Mouse (Mus musculus) v-Abl transformed pro-B cells (cell line): ENCODE data around the gene Pnpt1.

Experiments used
- in situ Hi-C, 2 experiments: fragments of 400-800 bp; cut with MboI; formaldehyde crosslinking; loops; one replicate each; pipeline ENCODE4 v1.15.1; 2025; ENCODE audit not compliant: unreplicated experiment in 2 of 2

The Pnpt1 gene

DNA sequence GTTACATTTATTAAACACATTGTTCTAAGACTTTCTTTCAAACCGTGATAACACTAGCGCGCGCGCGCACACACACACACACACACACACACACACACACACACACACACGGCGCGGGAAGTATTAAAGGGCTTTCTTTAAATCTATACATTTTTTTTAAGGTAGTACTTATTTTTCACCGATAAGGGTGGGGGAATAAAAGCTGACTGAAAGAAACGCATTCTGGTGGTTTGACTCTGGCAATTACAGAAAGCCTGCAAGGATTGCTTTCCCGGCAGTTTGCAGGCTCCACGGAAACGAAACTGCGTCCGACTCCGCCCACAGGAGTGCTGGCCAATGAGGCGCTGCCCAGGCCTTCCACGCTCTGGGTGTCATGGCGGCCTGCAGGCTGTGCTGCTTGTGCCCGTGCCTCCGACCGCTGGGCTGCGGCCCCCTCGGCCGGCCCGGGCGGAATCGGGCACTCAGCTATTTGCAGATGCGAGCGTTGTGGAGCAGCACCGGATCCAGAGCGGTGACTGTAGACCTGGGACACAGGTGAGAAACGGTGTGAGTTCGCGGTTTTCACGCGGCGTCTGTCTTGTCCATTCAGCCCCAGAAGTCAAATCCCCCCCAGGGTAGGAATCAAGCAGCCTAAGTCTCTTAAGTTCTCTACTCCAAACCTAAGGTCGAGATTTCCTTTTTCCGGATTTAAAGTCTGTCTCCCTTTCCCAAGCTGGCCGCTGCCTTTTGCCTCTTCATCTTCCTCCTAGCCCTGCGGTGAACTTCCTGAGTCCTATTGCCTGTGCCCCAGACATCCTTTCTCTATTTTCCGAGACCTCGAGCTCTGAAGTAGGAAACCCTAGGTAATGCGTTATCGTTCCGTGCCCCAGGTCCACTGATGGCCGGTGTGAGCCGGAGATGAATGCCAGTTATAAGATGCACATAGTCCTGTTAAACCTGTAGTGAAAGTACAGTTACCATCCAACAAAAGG lies at the start of gene Pnpt1:
Gene Pnpt1 (plus strand): TSS at position 360 of the 971 bp plus-strand sequence.
- in situ Hi-C loops: no loop called here

DNA sequence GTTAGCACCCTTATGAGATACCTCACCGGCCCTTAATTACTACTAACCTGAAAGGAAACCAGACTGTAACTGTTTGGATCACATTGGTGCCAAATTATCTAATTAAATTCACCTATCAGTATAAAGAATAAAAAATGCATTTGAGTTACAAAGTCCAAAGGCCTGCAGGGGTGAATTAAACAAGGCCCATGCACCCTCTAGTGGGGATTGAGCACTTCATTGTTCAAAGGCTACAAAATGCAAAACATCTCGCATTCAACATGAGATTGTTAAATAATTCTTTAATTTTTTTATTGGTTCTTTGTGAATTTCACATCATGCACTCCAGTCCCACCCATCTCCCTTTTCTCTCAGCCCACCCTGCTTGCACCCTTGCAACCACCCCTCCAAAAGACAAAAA lies 38.1 kb upstream of the Pnpt1 start:
- in situ Hi-C loops: no loop called here

- in situ Hi-C loops: no loop called here
Measured at GRCm38 (mm10) chr11:29098926-29099325, 31.6 kb upstream of the Pnpt1 start.

DNA sequence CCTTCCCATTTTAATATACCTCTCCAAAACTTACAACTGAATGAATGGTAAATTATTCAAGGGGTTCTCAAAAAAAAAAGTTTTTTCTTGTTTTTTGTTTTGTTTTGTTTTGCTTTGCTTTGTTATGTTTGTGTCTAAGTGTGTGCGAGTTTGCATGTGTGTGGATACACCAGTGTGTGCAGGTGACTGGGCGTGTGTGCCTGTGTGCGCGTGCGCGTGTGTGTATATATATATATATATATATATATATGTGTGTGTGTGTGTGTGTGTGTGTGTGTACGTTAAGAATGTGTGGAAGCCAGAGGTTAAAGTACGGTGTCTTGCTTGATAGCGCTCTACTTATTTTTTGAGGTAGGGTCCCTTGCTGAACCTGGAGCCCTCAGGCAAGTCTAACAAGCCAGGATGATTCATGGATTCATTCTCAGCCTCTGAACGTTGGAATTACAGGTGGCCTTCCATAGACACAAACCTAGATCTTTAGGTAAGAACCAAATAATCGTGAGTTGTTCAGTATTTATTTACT lies 621 bp upstream of the Pnpt1 start:
- in situ Hi-C loops: no loop called here

DNA sequence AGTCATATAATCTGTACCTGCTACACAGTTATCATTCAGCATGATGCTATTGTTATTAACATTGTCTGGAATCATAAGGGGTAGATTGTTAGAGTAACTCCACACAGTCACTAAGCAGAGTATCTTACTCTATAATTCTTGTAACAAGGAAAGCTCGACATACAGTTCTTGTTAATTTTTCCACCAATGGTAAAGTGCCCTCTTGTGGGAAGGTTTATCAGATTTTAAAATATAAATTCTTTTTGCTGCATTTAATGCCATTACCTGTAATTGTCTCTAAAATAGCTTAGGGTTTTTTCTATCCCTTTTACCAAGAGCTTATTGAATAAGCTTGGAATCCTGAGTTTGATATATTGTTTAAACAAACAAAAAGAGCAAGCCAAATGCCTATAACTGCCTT lies 10.1 kb downstream of the Pnpt1 start:
- in situ Hi-C loops: no loop called here

DNA sequence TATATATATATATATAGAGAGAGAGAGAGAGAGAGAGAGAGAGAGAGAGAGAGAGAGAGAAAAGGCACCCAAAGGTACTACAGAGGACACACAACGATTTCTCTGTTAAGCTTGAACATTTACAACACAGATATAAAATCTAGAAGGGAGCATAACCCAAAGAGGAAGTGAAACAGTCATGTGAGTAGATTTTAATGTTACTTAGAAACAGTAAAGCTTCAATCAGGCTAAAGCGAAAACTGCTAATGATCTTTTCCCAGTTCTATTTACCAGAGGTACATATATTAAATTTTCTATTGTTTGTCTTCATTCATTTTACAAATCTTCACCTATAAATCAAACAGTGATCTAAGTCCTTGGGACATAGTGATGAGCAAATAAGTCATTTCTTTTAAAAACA lies 18.4 kb downstream of the Pnpt1 start:
- in situ Hi-C loops: no loop called here

DNA sequence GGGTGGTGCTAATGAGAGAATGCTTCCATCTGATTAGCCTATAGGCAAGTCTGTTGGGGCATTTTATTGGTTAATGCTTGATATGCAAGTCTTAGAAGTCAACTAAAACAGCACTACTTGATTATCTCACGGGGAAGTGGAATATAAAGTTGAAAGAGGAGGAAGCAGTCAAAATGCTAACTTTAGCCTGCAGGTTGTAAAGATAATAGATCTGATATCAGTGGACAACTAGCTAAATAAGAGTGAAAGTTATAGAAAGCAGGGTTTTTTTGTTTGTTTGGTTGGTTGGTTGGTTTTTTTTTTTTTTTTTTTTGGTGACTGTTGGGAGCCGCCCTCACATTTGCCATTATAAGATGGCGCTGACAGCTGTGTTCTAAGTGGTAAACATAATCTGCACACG lies 33.0 kb downstream of the Pnpt1 start:
- in situ Hi-C loops: no loop called here

DNA sequence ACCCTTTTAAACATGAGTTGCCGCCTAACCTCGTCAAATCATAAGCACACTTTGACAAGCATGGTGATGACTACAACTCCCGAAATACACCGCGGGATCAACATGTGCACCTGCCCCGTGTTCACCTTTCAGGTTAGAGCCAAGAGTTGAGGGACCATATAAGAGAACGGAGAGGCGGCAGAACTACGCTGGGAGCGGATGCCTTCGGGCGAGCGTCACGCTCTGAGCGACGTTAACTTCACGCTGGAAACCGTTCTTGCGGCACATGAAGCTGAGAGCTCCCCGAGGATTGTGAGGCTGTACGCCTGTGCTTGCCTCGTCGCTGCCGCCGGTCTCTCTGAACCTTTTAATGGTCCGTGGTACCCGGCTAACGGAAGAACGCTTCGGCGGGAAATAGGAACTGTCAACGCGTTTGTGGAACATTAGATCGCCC lies 41.4 kb downstream of the Pnpt1 start:
- in situ Hi-C loops: no loop called here

GRCm38 (mm10) chr11:29172563-29173124 lies 42.1 kb downstream of the Pnpt1 start, which contains the start of gene Ppp4r3b:
Gene Ppp4r3b, plus strand, starts transcription at chr11:29172890.
- in situ Hi-C loops: no loop called here

DNA sequence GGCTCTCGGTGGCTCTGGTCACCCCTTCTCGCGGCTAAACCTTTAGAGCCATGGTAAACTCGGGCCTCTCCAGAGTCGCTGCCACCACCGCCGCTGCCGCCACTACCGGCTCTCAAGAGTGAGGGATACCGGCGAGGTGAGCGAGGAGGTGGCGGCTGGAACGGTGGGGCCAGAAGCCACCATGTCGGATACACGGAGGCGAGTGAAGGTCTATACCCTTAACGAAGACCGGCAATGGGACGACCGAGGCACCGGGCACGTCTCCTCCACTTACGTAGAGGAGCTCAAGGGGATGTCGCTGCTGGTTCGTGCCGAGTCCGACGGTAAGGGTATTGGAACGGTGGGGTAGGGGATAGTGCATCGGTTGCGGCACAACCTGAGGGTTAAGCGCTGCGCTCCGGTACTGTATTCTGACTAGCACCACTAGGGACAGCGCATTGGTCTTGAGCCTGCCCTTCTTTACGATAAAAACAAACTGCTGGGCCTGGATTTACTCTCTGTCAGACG lies 42.6 kb downstream of the Pnpt1 start:
- in situ Hi-C loops: no loop called here

DNA sequence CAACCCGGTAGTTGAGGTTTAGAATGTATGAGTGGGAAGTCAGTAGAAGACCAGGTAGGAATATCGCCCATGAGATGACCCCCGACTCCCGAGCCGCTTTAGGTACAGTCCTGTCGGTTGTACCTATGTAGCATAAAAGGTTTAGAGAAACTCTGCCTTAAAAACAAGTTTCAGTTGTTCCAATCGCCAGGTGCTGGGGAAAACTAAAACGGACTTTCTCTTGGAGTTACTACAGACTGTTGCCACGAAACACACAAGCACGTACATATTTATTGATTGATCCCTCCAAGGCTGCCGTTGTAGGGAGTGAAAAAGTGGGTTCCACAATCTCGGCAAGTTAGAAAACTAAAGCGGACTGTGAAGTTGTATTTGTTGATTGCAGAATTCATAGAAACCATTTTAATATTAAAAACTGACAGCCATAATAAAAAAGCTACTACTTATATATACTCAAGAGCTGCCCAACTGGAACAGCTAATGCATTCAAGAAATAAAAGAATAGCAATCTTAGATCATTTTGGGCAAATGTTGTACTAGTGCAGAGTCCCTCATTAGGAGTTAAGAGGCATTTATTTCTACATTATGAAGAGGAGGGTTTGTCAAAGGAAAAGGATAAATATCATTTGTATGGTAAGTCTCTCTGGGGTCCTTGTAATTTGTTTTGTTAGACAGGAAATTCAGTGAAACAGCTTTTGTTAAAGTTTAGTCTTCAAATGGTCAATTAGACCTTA lies 43.3 kb downstream of the Pnpt1 start:
- in situ Hi-C loops: no loop called here

GRCm38 (mm10) chr11:29179319-29179718 lies 48.8 kb downstream of the Pnpt1 start:
- in situ Hi-C loops: no loop called here

- in situ Hi-C loops: no loop called here
Measured at GRCm38 (mm10) chr11:29180657-29181056, 50.1 kb downstream of the Pnpt1 start.

DNA sequence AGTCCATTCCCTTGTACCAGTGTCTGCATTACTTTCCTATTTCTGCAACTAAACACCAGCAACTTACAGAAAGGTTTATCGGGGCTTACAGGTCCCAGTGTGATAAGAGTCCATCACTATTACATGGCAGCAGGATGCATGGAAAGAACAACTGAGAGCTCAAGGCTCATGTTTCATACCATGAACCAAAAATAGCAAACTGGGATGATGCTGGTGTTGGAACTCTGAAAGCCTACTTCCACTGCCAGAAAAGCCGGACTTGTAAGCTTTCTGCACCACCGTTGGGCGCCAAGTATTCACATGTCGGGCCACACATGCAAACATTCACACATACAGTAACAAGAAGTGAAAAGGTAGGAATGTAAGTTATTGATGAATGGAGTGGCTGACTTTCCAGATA lies 51.2 kb downstream of the Pnpt1 start:
- in situ Hi-C loops: no loop called here

GRCm38 (mm10) chr11:29188981-29189380 lies 58.4 kb downstream of the Pnpt1 start:
- in situ Hi-C loops: loop anchor here in 1 of 2 experiments (5.0 kb wide), 1 partner anchor 33 kb away; no protein-coding TSS in a partner anchor

DNA sequence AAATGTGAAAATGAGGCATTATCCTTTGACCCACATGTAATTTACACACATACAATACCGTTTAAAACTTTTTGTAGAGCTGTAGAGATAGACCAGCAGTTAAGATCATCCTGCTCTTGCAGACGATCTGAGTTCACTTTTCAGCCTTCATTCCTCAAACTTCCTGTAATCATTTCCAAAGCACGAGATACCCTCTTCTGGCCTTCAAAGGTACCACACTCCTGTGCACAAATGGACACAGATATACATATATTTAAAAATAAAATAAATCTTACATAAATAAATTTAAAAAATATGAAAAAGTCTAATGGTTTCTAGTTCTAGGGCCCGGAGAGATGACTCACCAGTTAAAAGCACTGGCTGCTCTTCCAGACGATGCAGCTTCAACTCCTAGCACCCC lies 73.1 kb downstream of the Pnpt1 start:
- in situ Hi-C loops: loop anchor here (10.0 to 25.0 kb wide), 3 partner anchors 909 to 1634 kb away; no protein-coding TSS in a partner anchor

- in situ Hi-C loops: loop anchor here (10.0 to 25.0 kb wide), 3 partner anchors 903 to 1628 kb away; no protein-coding TSS in a partner anchor
Measured at GRCm38 (mm10) chr11:29209774-29210173, 79.2 kb downstream of the Pnpt1 start.
